ENCODE assay signal across 8 mouse cellular contexts in the genomic region with DNA sequence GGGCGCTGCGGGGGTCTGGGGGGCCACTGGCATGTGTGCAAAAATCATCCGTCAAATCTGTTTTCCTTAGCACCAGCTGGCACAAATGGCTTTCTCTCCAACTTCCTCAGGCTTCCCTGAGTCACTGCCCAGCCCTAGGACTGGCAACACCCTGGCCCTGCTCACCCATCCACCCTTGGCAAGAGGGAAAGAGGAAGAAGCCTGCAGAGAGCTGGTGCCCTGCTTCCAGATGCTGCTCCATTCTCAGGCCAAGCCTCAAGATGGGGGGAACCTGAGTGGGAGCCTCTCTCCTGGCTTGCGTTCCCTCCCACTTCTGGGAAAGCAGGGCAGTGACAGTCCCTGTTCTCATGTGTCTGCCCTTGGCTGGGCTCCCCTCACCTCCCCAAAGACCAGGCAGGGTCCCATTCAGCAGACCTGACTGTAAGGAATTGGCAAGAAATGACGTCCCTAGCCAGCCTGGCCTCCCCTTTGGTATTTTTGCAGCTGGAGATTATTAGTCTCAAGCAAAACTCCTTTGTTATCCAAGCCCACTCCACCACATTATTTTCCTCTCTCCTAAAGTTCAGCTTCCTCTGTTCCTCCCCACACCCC. TPM values are rescaled to one million over a fixed set of nuclear protein-coding genes. Genes with fewer than 3 reads are reported as not detected.
DNase-seq lines count a peak whose midpoint lies in the region; ATAC-seq and TF ChIP-seq lines count a peak whose summit lies in the region.

No protein-coding gene starts in this region.

- H3K4me2 ChIP-seq in forebrain, embryonic 11.5 days (ENCODE audit: low read depth, low read length, severe bottlenecking), result no peak overlapping the region

- H3K4me3 ChIP-seq in forebrain, embryonic 10.5 days, result no peak overlapping the region
- H3K4me3 ChIP-seq in forebrain, embryonic 11.5 days (ENCODE audit: low read depth, low read length), result no peak overlapping the region
- H3K4me3 ChIP-seq in spleen, adult 2 months (ENCODE audit: extremely low read depth, insufficient read depth, insufficient read length), result no peak overlapping the region
- H3K4me3 ChIP-seq in macrophage (ENCODE audit: inconsistent target), result no peak overlapping the region

- DNase-seq in forebrain, embryonic 10.5 days (ENCODE audit: extremely low spot score, low spot score), result no peak
- DNase-seq in forebrain, embryonic 11.5 days (ENCODE audit: low spot score), result no peak
- no peak for DNase-seq in spleen, adult 2 months (ENCODE audit: low read depth in 1 of 2, low spot score in 2 of 2)
- DNase-seq in spleen, adult 18-20 months, result no peak
- no peak for DNase-seq in urinary bladder, adult 2 months (ENCODE audit: low spot score)
- DNase-seq in embryo, embryonic 10 days (ENCODE audit: low spot score), result no peak

- peak overlapping the region; percentile 51 for H3K27ac ChIP-seq in forebrain, embryonic 10.5 days
- H3K27ac ChIP-seq in forebrain, embryonic 11.5 days (ENCODE audit: low read depth, low read length), result no peak overlapping the region
- H3K27ac ChIP-seq in spleen, adult 2 months (ENCODE audit: insufficient read depth, low read length), result peak overlapping the region; percentile 46
- H3K27ac ChIP-seq in macrophage, result peak overlapping the region; percentile 100

- no peak for TF ChIP-seq POLR2A in spleen, adult 2 months (IDR thresholded peaks at IDR 0.05; ENCODE audit: low read depth, low read length)

- no peak for ATAC-seq in forebrain, embryonic 11.5 days (replicated peaks; ENCODE audit: low FRiP score)
- ATAC-seq in hematopoietic stem cell, adult 5-6 weeks (replicated peaks in 1 of 2; ENCODE audit: insufficient read depth in 1 of 2, low FRiP score in 2 of 2, low TSS enrichment in 1 of 2, low read depth in 1 of 2, poor library complexity in 2 of 2, severe bottlenecking in 2 of 2), result peak; percentile 71 to 74

- no peaks in the 10 kb centered on the region for H3K9me3 ChIP-seq in forebrain, embryonic 10.5 days
- H3K9me3 ChIP-seq in forebrain, embryonic 11.5 days (ENCODE audit: control insufficient read depth, low read length), result no peaks in the 10 kb centered on the region

- peaks cover 73% of the 10 kb centered on the region for H3K79me2 ChIP-seq in macrophage (ENCODE audit: inconsistent target)

- H3K9ac ChIP-seq in forebrain, embryonic 11.5 days (ENCODE audit: low read length), result no peak overlapping the region

- no peaks in the 10 kb centered on the region for H3K27me3 ChIP-seq in forebrain, embryonic 10.5 days (ENCODE audit: poor library complexity, severe bottlenecking)
- no peaks in the 10 kb centered on the region for H3K27me3 ChIP-seq in forebrain, embryonic 11.5 days (ENCODE audit: control insufficient read depth, insufficient read depth, low read length)
- H3K27me3 ChIP-seq in spleen, adult 2 months (ENCODE audit: control insufficient read depth, insufficient read depth, low read length), result no peaks in the 10 kb centered on the region

- peaks cover 50% of the 10 kb centered on the region for H3K4me1 ChIP-seq in forebrain, embryonic 10.5 days
- no peaks in the 10 kb centered on the region; the same call in 1 of the 2 replicates for H3K4me1 ChIP-seq in forebrain, embryonic 11.5 days (replicated peaks; ENCODE audit: control insufficient read depth, insufficient read depth, low read length)
- H3K4me1 ChIP-seq in spleen, adult 2 months (ENCODE audit: control insufficient read depth, insufficient read depth, insufficient read length), result peaks cover 8% of the 10 kb centered on the region; the same call in 1 of the 2 replicates

- H3K36me3 ChIP-seq in forebrain, embryonic 10.5 days (replicated peaks), result peaks cover 98% of the 10 kb centered on the region
- H3K36me3 ChIP-seq in forebrain, embryonic 11.5 days (ENCODE audit: control insufficient read depth, insufficient read depth, low read length), result peaks cover 4% of the 10 kb centered on the region; the same call in 1 of the 2 replicates
- H3K36me3 ChIP-seq in spleen, adult 2 months (ENCODE audit: control insufficient read depth, insufficient read depth, low read length), result no peaks in the 10 kb centered on the region
- peaks cover 30% of the 10 kb centered on the region; the same call in 1 of the 2 replicates for H3K36me3 ChIP-seq in macrophage (ENCODE audit: inconsistent target)

- WGBS in forebrain, embryonic 10.5 days, result 86% methylated on average over 5 of the region's 5 CpGs
- WGBS in forebrain, embryonic 11.5 days, result 77% methylated on average over 5 of the region's 5 CpGs
- WGBS in spleen, adult 2 months, result 76% methylated on average over 5 of the region's 5 CpGs
- 18% methylated on average over 5 of the region's 5 CpGs for WGBS in macrophage (ENCODE audit: missing documents)

- no peak for TF ChIP-seq CTCF in spleen, adult 2 months (IDR thresholded peaks at IDR 0.05; ENCODE audit: extremely low read depth, insufficient read depth, insufficient read length, insufficient replicate concordance)

RNA-seq across cellular contexts. Expression of a gene that starts 23.5 kb away (rescaled TPM):
- polyA plus RNA-seq in forebrain, embryonic 10.5 days (2016; fragmentation: Nextera tagmentation; extraction: Ambion mirVana), result 66.5 and 67.4 TPM in 2 replicates
- polyA plus RNA-seq in forebrain, embryonic 11.5 days (2014; fragmentation: Nextera tagmentation; extraction: Ambion mirVana), result 71.2 and 75.0 TPM in 2 replicates
- polyA plus RNA-seq in spleen, adult 2 months (2012; rRNA removed), result 98.7 and 99.4 TPM in 2 replicates
- total RNA-seq in hematopoietic stem cell, adult 5-6 weeks (2017), result 1.2 and 8.6 TPM in 2 replicates
- total RNA-seq in macrophage (2018; cell fraction: chromatin; rRNA removed), result 1,000 to 10,000 TPM in 10 of 26 experiments, 100 to 1,000 TPM in 16; 161 to 1,849 (median 957) TPM
- 100 to 1,000 TPM; 187 to 924 (median 416) TPM for total RNA-seq in macrophage (2018; cell fraction: cytosol; rRNA removed)
- 1,000 to 10,000 TPM in 20 of 26 experiments, 100 to 1,000 TPM in 6; 439 to 3,096 (median 1,237) TPM for total RNA-seq in macrophage (2018; cell fraction: nucleus; rRNA removed)
- polyA plus RNA-seq in macrophage (2018), result 315 to 785 TPM (median 440 TPM) in 3 replicates
- 242 and 366 TPM in 2 replicates for polyA plus RNA-seq in urinary bladder, adult 2 months (2012; rRNA removed)

RNA-seq across cellular contexts. Expression of a gene that starts 45.4 kb away (rescaled TPM):
- 7.3 and 7.7 TPM in 2 replicates for polyA plus RNA-seq in forebrain, embryonic 10.5 days (2016; fragmentation: Nextera tagmentation; extraction: Ambion mirVana)
- polyA plus RNA-seq in forebrain, embryonic 11.5 days (2014; fragmentation: Nextera tagmentation; extraction: Ambion mirVana), result 6.8 and 7.8 TPM in 2 replicates
- polyA plus RNA-seq in spleen, adult 2 months (2012; rRNA removed), result 120 and 126 TPM in 2 replicates
- 49.8 and 50.8 TPM in 2 replicates for total RNA-seq in hematopoietic stem cell, adult 5-6 weeks (2017)
- total RNA-seq in macrophage (2018; cell fraction: chromatin; rRNA removed), result 100 to 1,000 TPM; 187 to 439 (median 329) TPM
- 100 to 1,000 TPM; 105 to 151 (median 131) TPM for total RNA-seq in macrophage (2018; cell fraction: cytosol; rRNA removed)
- 100 to 1,000 TPM; 141 to 357 (median 222) TPM for total RNA-seq in macrophage (2018; cell fraction: nucleus; rRNA removed)
- polyA plus RNA-seq in macrophage (2018), result 122 to 141 TPM (median 128 TPM) in 3 replicates
- polyA plus RNA-seq in urinary bladder, adult 2 months (2012; rRNA removed), result 78.1 and 88.7 TPM in 2 replicates
